Mouse (Mus musculus): ENCODE measurements around the gene Grn.
"Not testable (repeated sequence)": the region's sequence is repeated elsewhere in the genome, so short reads cannot be mapped to it uniquely, and the experiment has no call there.

Gene Grn

GRCm38 (mm10) chr11:102401898-102402500 is 28.1 kb upstream of the Grn start:
- DNase-seq (ENCODE audit: low spot score in 2 of 2) = no peak

GRCm38 (mm10) chr11:102403657-102404056 is 26.5 kb upstream of the Grn start:
- DNase-seq (ENCODE audit: low spot score in 2 of 2) = no peak

- DNase-seq (ENCODE audit: low spot score in 2 of 2) = no peak
These were observed 25.7 kb upstream of the Grn start for GRCm38 (mm10) chr11:102404161-102405010.

- DNase-seq (ENCODE audit: low spot score in 2 of 2) = no peak
These were observed 24.4 kb upstream of the Grn start for GRCm38 (mm10) chr11:102405544-102406285.

- no peak for DNase-seq (ENCODE audit: low spot score in 2 of 2)
These were observed 23.7 kb upstream of the Grn start for GRCm38 (mm10) chr11:102406401-102406800.

GRCm38 (mm10) chr11:102406900-102407833 is 22.9 kb upstream of the Grn start:
- peak; percentile 89 to 90 for DNase-seq (ENCODE audit: low spot score in 2 of 2)

- no peak for DNase-seq (ENCODE audit: low spot score in 2 of 2)
These were observed 22.3 kb upstream of the Grn start, which contains the start of gene Slc25a39 for GRCm38 (mm10) chr11:102407834-102408215. Gene Slc25a39, minus strand, starts transcription at chr11:102407946.

GRCm38 (mm10) chr11:102408344-102408876 is 21.7 kb upstream of the Grn start:
- peak; percentile 99 for DNase-seq (ENCODE audit: low spot score in 2 of 2)

GRCm38 (mm10) chr11:102408888-102409794 is 21.0 kb upstream of the Grn start:
- DNase-seq (ENCODE audit: low spot score in 2 of 2) = no peak

GRCm38 (mm10) chr11:102409795-102410330 is 20.3 kb upstream of the Grn start:
- no peak for DNase-seq (ENCODE audit: low spot score in 2 of 2)

- not testable (repeated sequence) for DNase-seq (ENCODE audit: low spot score in 2 of 2)
These were observed 19.8 kb upstream of the Grn start for GRCm38 (mm10) chr11:102410345-102410744.

- no peak for DNase-seq (ENCODE audit: low spot score in 2 of 2)
These were observed 19.1 kb upstream of the Grn start for GRCm38 (mm10) chr11:102411061-102411460.

GRCm38 (mm10) chr11:102411704-102412103 is 18.4 kb upstream of the Grn start:
- peak; percentile 71 to 91 for DNase-seq (ENCODE audit: low spot score in 2 of 2)

- no peak for DNase-seq (ENCODE audit: low spot score in 2 of 2)
These were observed 17.1 kb upstream of the Grn start for GRCm38 (mm10) chr11:102413059-102413458.

- DNase-seq (ENCODE audit: low spot score in 2 of 2) = no peak
These were observed 14.9 kb upstream of the Grn start for GRCm38 (mm10) chr11:102415034-102415802.

GRCm38 (mm10) chr11:102417160-102417559 is 13.0 kb upstream of the Grn start:
- DNase-seq (ENCODE audit: low spot score in 2 of 2) = no peak

- no peak for DNase-seq (ENCODE audit: low spot score in 2 of 2)
These were observed 11.2 kb upstream of the Grn start for GRCm38 (mm10) chr11:102418887-102419286.

GRCm38 (mm10) chr11:102421559-102421958 is 8.6 kb upstream of the Grn start:
- DNase-seq (ENCODE audit: low spot score in 2 of 2) = no peak

- no peak for DNase-seq (ENCODE audit: low spot score in 2 of 2)
These were observed 5.4 kb upstream of the Grn start for GRCm38 (mm10) chr11:102424666-102425065.
